Mouse (Mus musculus) embryo, embryonic 9.5 days (tissue): ENCODE measurements around the gene Adamts12.

Experiments used
- DNase-seq: peaks from one replicate; pipeline ENCODE4 v3.0.0-alpha.2; 2017; ENCODE audit errors: extremely low spot score

Adamts12 gene

GRCm38 (mm10) chr15:11160759-11161158 lies 96.2 kb downstream of the Adamts12 start:
- peak; percentile 19 for DNase-seq

GRCm38 (mm10) chr15:11165883-11166282 lies 101.3 kb downstream of the Adamts12 start:
- no peak for DNase-seq

GRCm38 (mm10) chr15:11173884-11174470 lies 109.4 kb downstream of the Adamts12 start:
- DNase-seq: no peak

- no peak for DNase-seq
Observed at GRCm38 (mm10) chr15:11174842-11175241, 110.3 kb downstream of the Adamts12 start.

GRCm38 (mm10) chr15:11177448-11177847 lies 112.9 kb downstream of the Adamts12 start:
- DNase-seq: peak; percentile 39

- no peak for DNase-seq
Observed at GRCm38 (mm10) chr15:11179751-11180169, 115.2 kb downstream of the Adamts12 start.

GRCm38 (mm10) chr15:11186711-11187110 lies 122.1 kb downstream of the Adamts12 start:
- no peak for DNase-seq

GRCm38 (mm10) chr15:11190447-11190846 lies 125.9 kb downstream of the Adamts12 start:
- DNase-seq: no peak

GRCm38 (mm10) chr15:11192762-11193161 lies 128.2 kb downstream of the Adamts12 start:
- no peak for DNase-seq

- no peak for DNase-seq
Observed at GRCm38 (mm10) chr15:11197051-11197450, 132.5 kb downstream of the Adamts12 start.

- no peak for DNase-seq
Observed at GRCm38 (mm10) chr15:11198246-11198795, 133.7 kb downstream of the Adamts12 start.

GRCm38 (mm10) chr15:11203084-11203483 lies 138.5 kb downstream of the Adamts12 start:
- DNase-seq: no peak

- DNase-seq: no peak
Observed at GRCm38 (mm10) chr15:11204934-11205333, 140.3 kb downstream of the Adamts12 start.

GRCm38 (mm10) chr15:11210976-11211375 lies 146.4 kb downstream of the Adamts12 start:
- DNase-seq: peak; percentile 41

GRCm38 (mm10) chr15:11233906-11234632 lies 169.5 kb downstream of the Adamts12 start:
- DNase-seq: no peak

- no peak for DNase-seq
Observed at GRCm38 (mm10) chr15:11240406-11240805, 175.8 kb downstream of the Adamts12 start.

GRCm38 (mm10) chr15:11241288-11241687 lies 176.7 kb downstream of the Adamts12 start:
- DNase-seq: no peak

- DNase-seq: no peak
Observed at GRCm38 (mm10) chr15:11246402-11246801, 181.8 kb downstream of the Adamts12 start.

GRCm38 (mm10) chr15:11279273-11280080 lies 214.9 kb downstream of the Adamts12 start:
- DNase-seq: no peak

- no peak for DNase-seq
Observed at GRCm38 (mm10) chr15:11280689-11281264, 216.2 kb downstream of the Adamts12 start.

GRCm38 (mm10) chr15:11283171-11283570 lies 218.6 kb downstream of the Adamts12 start:
- DNase-seq: no peak

GRCm38 (mm10) chr15:11287780-11288179 lies 223.2 kb downstream of the Adamts12 start:
- no peak for DNase-seq
